Mouse (Mus musculus): ENCODE data around the gene Tpi1. TPM values are rescaled to one million over a fixed set of nuclear protein-coding genes. Genes with fewer than 3 reads are reported as not detected.
"Not testable (repeated sequence)": the region's sequence is repeated elsewhere in the genome, so short reads cannot be mapped to it uniquely, and the experiment has no call there.

Tpi1 gene
- polyA plus RNA-seq, 1 experiment = 10.3 TPM

DNA sequence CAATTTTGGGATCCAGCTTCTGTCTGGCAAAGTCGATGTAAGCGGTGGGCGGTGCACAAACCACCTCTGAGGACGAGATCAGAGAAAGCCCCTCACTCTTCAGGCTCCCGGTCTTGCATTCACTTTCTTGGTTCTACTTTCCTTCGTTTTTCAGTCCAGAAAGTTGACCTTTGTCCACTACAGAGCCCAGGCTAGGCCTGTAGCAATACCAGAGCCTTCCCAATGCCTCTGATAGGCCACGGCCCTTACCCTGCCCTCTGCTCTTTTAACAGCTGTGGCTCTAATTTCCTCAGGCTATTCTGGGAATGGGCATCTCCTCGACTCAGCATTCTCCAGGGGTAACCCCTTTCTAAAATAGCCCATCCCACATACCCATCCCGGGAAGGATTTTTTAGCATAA is 1.2 kb downstream of the Tpi1 start:
- Histone ChIP-seq H3K9me3 (ENCODE audit: control insufficient read depth, low read length) (no peaks in the 10 kb centered on the region), H3K27me3 (ENCODE audit: control insufficient read depth) (no peaks in the 10 kb centered on the region), H3K4me3 (replicated peaks) (peak overlapping the region; percentile 84), H3K36me3 (ENCODE audit: control insufficient read depth) (peaks cover 64% of the 10 kb centered on the region), H3K4me1 (ENCODE audit: control insufficient read depth) (peaks cover 66% of the 10 kb centered on the region)
- TF ChIP-seq GATA1 (IDR thresholded peaks at IDR 0.05; ENCODE audit: low read length) (no peak), TAL1 (IDR thresholded peaks at IDR 0.05; ENCODE audit: low read length) (no peak)

DNA sequence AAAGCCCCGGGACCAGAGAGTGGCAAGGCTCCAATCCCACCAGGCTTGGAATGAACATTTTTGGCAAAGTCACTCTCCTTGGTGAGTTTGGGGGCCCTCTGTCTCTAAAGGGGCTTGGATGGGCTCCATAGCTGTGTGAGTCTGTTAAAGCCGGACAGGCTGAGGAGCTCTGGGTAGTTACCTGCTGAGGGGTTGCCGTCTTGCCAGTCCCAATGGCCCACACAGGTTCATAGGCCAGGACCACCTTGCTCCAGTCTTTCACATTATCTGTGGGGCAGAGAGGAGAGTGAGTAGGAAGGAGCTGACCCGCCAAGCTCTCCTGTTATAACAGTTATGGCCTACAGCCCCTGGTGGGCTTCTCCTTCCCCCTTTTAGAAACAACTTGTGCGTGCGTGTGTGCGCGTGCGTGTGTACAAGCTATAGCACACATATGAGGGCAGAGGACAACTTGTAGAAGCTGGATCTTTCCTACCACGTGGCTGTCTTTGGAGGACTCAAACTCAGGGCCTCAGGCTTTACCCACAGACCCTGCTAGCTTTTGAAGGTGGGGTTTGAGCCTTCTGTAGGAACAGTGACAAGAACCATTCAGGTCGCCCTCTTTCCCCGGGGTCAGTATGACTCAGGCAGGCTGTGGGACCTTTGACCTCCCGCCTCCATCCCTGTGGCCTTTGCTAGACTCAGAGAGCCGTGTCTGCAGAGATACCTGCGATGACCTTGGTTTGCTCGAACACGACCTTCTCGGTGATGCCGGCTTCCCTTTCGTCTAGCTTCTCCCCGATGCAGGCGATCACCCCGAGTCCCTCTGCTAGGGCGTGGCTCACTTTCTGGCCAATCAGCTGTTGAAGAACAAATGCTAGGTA is 2.2 kb downstream of the Tpi1 start:
- peaks cover 70% of the 10 kb centered on the region for H3K4me1 ChIP-seq (ENCODE audit: control insufficient read depth)
- peak overlapping the region; percentile 84 for H3K4me3 ChIP-seq (replicated peaks)
- no peak for TF ChIP-seq GATA1 (IDR thresholded peaks at IDR 0.05; ENCODE audit: low read length)
- TF ChIP-seq TAL1 (IDR thresholded peaks at IDR 0.05; ENCODE audit: low read length) = no peak
- no peaks in the 10 kb centered on the region for H3K9me3 ChIP-seq (ENCODE audit: control insufficient read depth, low read length)
- H3K27me3 ChIP-seq (ENCODE audit: control insufficient read depth) = no peaks in the 10 kb centered on the region
- peaks cover 54% of the 10 kb centered on the region for H3K36me3 ChIP-seq (ENCODE audit: control insufficient read depth)

DNA sequence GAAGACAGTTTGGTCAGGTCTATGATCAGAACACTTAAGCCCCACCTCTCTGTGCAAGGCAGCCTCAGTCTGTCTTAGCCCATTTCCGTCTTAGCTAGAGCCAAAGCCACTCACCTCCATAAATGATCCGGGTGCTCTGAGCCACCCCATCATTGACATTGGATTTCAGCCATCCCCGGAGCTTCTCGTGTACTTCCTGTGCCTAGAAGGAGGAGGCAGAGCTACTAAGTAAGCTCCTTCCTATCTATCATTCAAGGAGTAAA is 2.8 kb downstream of the Tpi1 start:
- Histone ChIP-seq H3K4me3 (replicated peaks) (no peak overlapping the region), H3K27me3 (ENCODE audit: control insufficient read depth) (no peaks in the 10 kb centered on the region), H3K36me3 (ENCODE audit: control insufficient read depth) (peaks cover 48% of the 10 kb centered on the region), H3K4me1 (ENCODE audit: control insufficient read depth) (peaks cover 75% of the 10 kb centered on the region), H3K9me3 (ENCODE audit: control insufficient read depth, low read length) (no peaks in the 10 kb centered on the region)
- TF ChIP-seq GATA1 (IDR thresholded peaks at IDR 0.05; ENCODE audit: low read length) (no peak), TAL1 (IDR thresholded peaks at IDR 0.05; ENCODE audit: low read length) (no peak)

DNA sequence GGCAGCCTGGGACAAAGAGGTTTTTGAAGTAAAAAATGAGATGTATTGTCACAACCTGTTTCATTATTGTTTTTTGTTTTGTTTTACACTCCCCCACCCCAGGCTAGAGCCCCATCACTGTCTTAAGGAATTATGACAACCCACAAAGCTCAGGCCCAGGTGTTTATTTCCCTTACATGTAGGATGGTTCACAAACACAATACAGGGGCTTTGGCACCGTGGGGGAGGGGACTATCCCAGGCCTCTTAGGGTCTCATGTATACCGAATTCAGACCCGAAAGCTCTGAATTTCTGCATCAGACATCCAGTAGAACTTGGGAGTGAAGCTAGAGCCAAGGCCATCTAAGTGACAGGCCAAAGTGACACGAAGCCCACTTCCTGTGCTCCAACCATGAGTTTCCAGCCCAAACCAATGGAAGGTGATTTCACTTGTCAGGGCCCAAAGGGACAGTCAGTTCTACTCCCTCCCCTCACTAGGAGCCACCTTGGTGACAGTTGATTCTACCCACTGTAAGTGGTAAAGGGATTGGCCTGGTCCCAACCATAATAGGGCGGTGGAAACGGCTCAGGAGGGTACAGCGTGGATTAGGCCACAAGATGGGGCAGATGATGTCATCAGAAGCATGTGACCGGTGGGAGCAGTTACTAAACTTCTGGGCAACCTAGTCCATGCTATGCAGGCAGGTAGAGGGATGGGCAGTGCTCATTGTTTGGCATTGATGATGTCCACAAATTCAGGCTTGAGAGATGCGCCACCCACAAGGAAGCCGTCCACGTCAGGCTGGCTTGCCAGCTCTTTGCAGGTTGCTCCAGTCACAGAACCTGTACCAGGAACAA is 3.3 kb downstream of the Tpi1 start:
- H3K4me3 ChIP-seq (replicated peaks); H3K27me3 ChIP-seq (ENCODE audit: control insufficient read depth); H3K9me3 ChIP-seq (ENCODE audit: control insufficient read depth, low read length): not testable (repeated sequence)
- Histone ChIP-seq H3K36me3 (ENCODE audit: control insufficient read depth) (peaks cover 43% of the 10 kb centered on the region), H3K4me1 (ENCODE audit: control insufficient read depth) (peaks cover 80% of the 10 kb centered on the region)

DNA sequence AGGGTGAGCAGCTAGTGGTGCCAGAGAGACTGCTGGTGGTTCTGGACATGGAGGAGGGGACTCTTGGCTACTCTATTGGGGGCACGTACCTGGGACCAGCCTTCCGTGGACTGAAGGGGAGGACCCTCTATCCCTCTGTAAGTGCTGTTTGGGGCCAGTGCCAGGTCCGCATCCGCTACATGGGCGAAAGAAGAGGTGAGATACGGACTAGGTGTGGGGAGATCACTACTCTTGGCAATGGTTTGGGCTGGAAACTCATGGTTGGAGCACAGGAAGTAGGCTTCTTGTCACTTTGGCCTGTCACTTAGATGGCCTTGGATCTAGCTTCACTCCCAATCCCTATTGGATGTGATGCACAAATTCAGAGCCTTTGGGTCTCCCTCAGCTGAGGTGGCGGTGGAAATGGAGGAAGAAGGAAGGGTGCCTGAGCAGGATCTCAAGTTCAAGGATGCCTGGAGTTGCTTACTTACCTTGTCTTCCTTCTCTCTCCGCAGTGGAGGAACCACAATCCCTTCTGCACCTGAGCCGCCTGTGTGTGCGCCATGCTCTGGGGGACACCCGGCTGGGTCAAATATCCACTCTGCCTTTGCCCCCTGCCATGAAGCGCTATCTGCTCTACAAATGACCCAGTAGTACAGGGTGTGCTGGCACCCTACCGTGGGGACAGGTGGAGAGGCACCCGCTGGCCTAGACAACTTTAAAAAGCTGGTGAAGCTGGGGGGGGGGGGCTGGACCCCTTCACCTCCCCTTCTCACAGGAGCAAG is 4.1 kb downstream of the Tpi1 start:
- peak overlapping the region; percentile 72 for H3K4me3 ChIP-seq (replicated peaks)
- no peaks in the 10 kb centered on the region for H3K9me3 ChIP-seq (ENCODE audit: control insufficient read depth, low read length)
- H3K36me3 ChIP-seq (ENCODE audit: control insufficient read depth) = peaks cover 35% of the 10 kb centered on the region
- H3K4me1 ChIP-seq (ENCODE audit: control insufficient read depth) = peaks cover 85% of the 10 kb centered on the region
- no peak for TF ChIP-seq TAL1 (IDR thresholded peaks at IDR 0.05; ENCODE audit: low read length)
- no peak for TF ChIP-seq GATA1 (IDR thresholded peaks at IDR 0.05; ENCODE audit: low read length)
- H3K27me3 ChIP-seq (ENCODE audit: control insufficient read depth) = no peaks in the 10 kb centered on the region

DNA sequence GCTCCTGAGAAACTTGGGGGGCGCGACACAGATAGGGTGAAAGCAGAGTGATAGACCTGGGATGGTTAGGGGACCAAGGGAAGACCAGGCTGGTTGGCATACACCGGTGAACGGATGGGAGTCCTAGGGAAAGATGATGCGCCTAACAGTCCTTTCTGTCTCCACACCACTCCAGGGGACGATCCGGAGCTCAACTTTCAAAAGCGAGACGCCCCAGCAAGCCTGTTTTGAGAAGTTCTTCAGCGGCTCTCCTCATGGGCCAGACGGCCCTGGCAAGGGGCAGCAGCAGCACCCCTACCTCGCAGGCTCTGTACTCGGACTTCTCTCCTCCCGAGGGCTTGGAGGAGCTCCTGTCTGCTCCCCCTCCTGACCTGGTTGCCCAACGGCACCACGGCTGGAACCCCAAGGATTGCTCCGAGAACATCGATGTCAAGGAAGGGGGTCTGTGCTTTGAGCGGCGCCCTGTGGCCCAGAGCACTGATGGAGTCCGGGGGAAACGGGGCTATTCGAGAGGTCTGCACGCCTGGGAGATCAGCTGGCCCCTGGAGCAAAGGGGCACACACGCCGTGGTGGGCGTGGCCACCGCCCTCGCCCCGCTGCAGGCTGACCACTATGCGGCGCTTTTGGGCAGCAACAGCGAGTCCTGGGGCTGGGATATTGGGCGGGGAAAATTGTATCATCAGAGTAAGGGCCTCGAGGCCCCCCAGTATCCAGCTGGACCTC is 4.9 kb downstream of the Tpi1 start:
- no peak for TF ChIP-seq TAL1 (IDR thresholded peaks at IDR 0.05; ENCODE audit: low read length)
- no peak for TF ChIP-seq GATA1 (IDR thresholded peaks at IDR 0.05; ENCODE audit: low read length)
- Histone ChIP-seq H3K4me3 (replicated peaks) (peak overlapping the region; percentile 72), H3K27me3 (ENCODE audit: control insufficient read depth) (no peaks in the 10 kb centered on the region), H3K9me3 (ENCODE audit: control insufficient read depth, low read length) (no peaks in the 10 kb centered on the region), H3K4me1 (ENCODE audit: control insufficient read depth) (peaks cover 79% of the 10 kb centered on the region), H3K36me3 (ENCODE audit: control insufficient read depth) (peaks cover 33% of the 10 kb centered on the region)

DNA sequence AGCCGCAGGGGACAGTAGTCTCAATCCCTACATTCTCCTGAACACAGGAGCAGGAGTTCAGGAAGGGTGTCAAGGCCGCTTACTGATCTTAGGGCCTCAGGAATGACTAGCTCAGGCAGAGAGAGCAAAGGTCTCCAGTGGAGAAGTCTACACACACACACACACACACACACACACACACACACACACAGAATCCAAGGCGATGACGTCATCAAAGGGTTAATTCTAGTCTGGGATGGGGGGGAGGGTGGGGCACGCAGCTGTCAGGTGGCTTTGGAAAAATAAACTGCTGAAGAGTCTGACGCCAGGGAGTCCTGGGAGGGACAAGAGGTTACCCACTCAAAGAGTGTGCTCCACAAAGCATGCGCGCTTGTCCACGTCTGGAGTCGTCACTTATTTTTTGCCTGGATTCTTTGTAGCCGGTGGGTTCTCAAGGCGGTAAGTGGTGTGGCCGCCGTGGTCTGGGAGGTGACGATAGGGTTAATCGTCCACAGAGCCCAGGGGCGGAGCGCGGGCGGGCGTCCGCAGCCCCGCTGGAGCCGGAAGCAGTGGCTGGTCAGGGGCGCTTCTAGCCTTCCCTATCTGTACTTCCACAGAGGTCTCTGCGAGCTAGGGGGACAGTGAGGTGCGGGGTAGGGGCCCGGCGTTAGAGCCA is 5.6 kb downstream of the Tpi1 start, which contains the start of gene Spsb2:
TSS of gene Spsb2 (plus strand) at position 304 of the 655 bp plus-strand sequence.
- Histone ChIP-seq H3K36me3 (ENCODE audit: control insufficient read depth) (peaks cover 33% of the 10 kb centered on the region), H3K4me1 (ENCODE audit: control insufficient read depth) (peaks cover 73% of the 10 kb centered on the region)
- TF ChIP-seq TAL1 (IDR thresholded peaks at IDR 0.05; ENCODE audit: low read length) (no peak), GATA1 (IDR thresholded peaks at IDR 0.05; ENCODE audit: low read length) (no peak)

DNA sequence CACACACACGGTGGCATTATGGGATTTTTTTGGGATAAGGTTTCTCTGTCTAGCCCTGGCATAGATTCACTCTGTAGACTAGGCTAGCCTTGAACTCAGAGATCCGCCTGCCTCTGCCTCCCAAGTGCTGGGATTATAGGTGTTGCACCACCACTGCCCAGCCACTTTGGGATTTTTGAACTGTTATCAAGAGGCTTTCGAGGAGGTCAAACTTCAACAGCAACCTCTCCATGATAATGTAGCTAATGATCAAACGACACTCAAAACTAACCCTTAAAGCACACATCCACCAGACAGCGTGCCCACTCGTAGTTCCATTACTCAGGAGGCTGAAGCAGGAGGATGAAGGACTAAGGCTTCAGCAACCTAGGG is 6.1 kb downstream of the Tpi1 start:
- Histone ChIP-seq H3K9me3 (ENCODE audit: control insufficient read depth, low read length) (no peaks in the 10 kb centered on the region), H3K27me3 (ENCODE audit: control insufficient read depth) (no peaks in the 10 kb centered on the region; the same call in 1 of the 2 replicates), H3K4me1 (ENCODE audit: control insufficient read depth) (peaks cover 67% of the 10 kb centered on the region), H3K4me3 (replicated peaks) (peak overlapping the region; percentile 72), H3K36me3 (ENCODE audit: control insufficient read depth) (peaks cover 33% of the 10 kb centered on the region)
- TF ChIP-seq TAL1 (IDR thresholded peaks at IDR 0.05; ENCODE audit: low read length) = no peak

More for the DNA sequence above, 5.6 kb downstream of the Tpi1 start, which contains the start of gene Spsb2:
- peak within 1 kb of the TSS; percentile 72 for H3K4me3 ChIP-seq (replicated peaks)
- no peaks in the 10 kb centered on the region for H3K9me3 ChIP-seq (ENCODE audit: control insufficient read depth, low read length)
- no peaks in the 10 kb centered on the region for H3K27me3 ChIP-seq (ENCODE audit: control insufficient read depth)

Measured in erythroblast, embryonic 14.5 days (primary cell).